Mouse (Mus musculus) midbrain, postnatal 0 days (tissue): ENCODE measurements around the gene Lrrc8b. TPM values are rescaled to one million over a fixed set of nuclear protein-coding genes. Genes with fewer than 3 reads are reported as not detected.

Experiments
- ATAC-seq: fragments of 200-750 bp; cut with Nextera tagmentation; 2 replicates; pipeline ENCODE4 v1.8.0; 2017; ENCODE audit warnings: moderate number of reproducible peaks, mild to moderate bottlenecking, moderate TSS enrichment, moderate library complexity; ENCODE audit not compliant: low FRiP score
- DNase-seq: peaks from one replicate; pipeline ENCODE4 v3.0.0-alpha.2; 2015; ENCODE audit warnings: low spot score
- H3K27ac ChIP-seq: fragments of 300-500 bp; sonication (generic); 2 replicates; pipeline ENCODE4 v1.5.1; 2014; ENCODE audit warnings: low read depth, mild to moderate bottlenecking, low read length, mixed read lengths
- H3K27me3 ChIP-seq: fragments of 300-500 bp; sonication (generic); 2 replicates; pipeline ENCODE4 v1.6.1; 2014; ENCODE audit warnings: low read length, control low read depth, mixed read lengths; ENCODE audit not compliant: insufficient read depth
- H3K36me3 ChIP-seq: fragments of 300-500 bp; sonication (generic); 2 replicates; pipeline ENCODE4 v1.6.1; 2014; ENCODE audit warnings: low read length, control low read depth, mixed read lengths; ENCODE audit not compliant: insufficient read depth
- H3K4me1 ChIP-seq: fragments of 300-500 bp; sonication (generic); 2 replicates; pipeline ENCODE4 v1.6.1; 2014; ENCODE audit warnings: mild to moderate bottlenecking, control low read depth, antibody characterized with exemption, low read length, mixed read lengths; ENCODE audit not compliant: insufficient read depth
- H3K4me2 ChIP-seq: fragments of 300-500 bp; sonication (generic); 2 replicates; pipeline ENCODE4 v1.6.1; 2014; ENCODE audit warnings: low read depth, mild to moderate bottlenecking, low read length, mixed read lengths; ENCODE audit not compliant: poor library complexity, severe bottlenecking
- H3K4me3 ChIP-seq: fragments of 300-500 bp; sonication (generic); 2 replicates; pipeline ENCODE4 v1.5.1; 2014; ENCODE audit warnings: low read depth, mild to moderate bottlenecking, low read length, moderate library complexity
- H3K9ac ChIP-seq: fragments of 300-500 bp; sonication (generic); replicated peaks from 2 replicates; pipeline ENCODE4 v1.6.1; 2014; ENCODE audit warnings: mild to moderate bottlenecking, low read length, moderate library complexity, mixed read lengths; ENCODE audit not compliant: poor library complexity, severe bottlenecking
- H3K9me3 ChIP-seq: fragments of 300-500 bp; sonication (generic); 2 replicates; pipeline ENCODE4 v1.6.1; 2016; ENCODE audit warnings: low read length, control low read depth
- CTCF ChIP-seq: IDR thresholded peaks from 2 replicates; pipeline ENCODE4 v1.5.1; 2016; ENCODE audit warnings: antibody characterized with exemption, mild to moderate bottlenecking
- WGBS: fragments of 180-500 bp; shearing (Covaris S2); extraction: QIAGEN DNeasy Blood & Tissue Kit; methylation state at CpG from one replicate; pipeline ENCODE4 v1.1.7; 2014; 5-methylcytosine and 5-hydroxymethylcytosine counted together
- polyA plus RNA-seq: library from polyadenylated mRNA; unstranded; fragments of >200 nt; fragmentation: Nextera tagmentation; extraction: Ambion mirVana; gene quantifications from 2 replicates; pipeline ENCODE4 v1.2.1, GENCODE M21; 2015
- total RNA-seq: library from RNA; depleted of rRNA; stranded (reverse); fragments of >200 nt; gene quantifications from 2 replicates; pipeline ENCODE4 v1.2.3, GENCODE M21; 2014

Lrrc8b gene
- total and polyA plus RNA-seq, 2 experiments from 2014 or later, result 18.5 to 63.4 TPM

DNA sequence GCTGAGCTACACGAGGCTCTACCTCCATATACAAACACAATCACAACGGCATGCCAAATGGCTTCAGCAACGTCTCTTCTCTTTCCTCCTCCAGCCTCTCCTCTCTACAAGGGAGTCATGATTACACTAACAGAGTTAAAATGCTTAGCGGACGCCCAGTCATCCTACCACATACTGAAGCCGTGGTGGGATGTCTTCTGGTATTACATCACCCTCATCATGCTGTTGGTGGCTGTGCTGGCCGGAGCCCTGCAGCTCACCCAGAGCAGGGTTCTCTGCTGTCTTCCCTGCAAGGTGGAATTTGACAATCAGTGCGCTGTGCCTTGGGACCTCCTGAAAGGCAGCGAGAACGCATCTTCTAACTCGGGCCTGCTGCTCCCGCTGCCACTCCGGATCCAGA lies 64.1 kb downstream of the Lrrc8b start:
- H3K27me3 ChIP-seq, result no peaks in the 10 kb centered on the region
- peaks cover 14% of the 10 kb centered on the region; the same call in 1 of the 2 replicates for H3K9me3 ChIP-seq
- ATAC-seq, result no peak
- no peak overlapping the region for H3K4me2 ChIP-seq
- 91% methylated on average over 13 of the region's 13 CpGs for WGBS
- no peak for DNase-seq
- H3K4me3 ChIP-seq, result no peak overlapping the region
- H3K4me1 ChIP-seq, result no peaks in the 10 kb centered on the region
- no peak for TF ChIP-seq CTCF
- no peak overlapping the region for H3K9ac ChIP-seq
- peaks cover 34% of the 10 kb centered on the region for H3K36me3 ChIP-seq
- H3K27ac ChIP-seq, result no peak overlapping the region

DNA sequence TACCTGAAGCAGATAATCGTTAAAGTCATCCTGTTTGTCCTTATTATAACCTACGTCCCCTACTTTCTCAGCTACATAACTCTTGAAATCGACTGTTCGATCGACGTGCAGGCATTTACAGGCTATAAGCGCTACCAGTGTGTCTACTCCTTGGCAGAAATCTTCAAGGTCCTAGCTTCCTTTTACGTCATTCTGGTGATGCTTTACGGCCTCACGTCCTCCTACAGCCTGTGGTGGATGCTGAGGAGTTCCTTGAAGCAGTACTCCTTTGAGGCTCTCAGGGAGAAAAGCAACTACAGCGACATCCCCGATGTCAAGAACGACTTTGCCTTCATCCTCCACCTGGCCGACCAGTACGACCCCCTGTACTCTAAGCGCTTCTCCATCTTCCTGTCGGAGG lies 65.0 kb downstream of the Lrrc8b start:
- DNase-seq, result no peak
- Histone ChIP-seq H3K9me3 (peaks cover 14% of the 10 kb centered on the region; the same call in 1 of the 2 replicates), H3K27me3 (no peaks in the 10 kb centered on the region), H3K9ac (no peak overlapping the region), H3K4me3 (no peak overlapping the region), H3K27ac (no peak overlapping the region), H3K36me3 (peaks cover 40% of the 10 kb centered on the region), H3K4me2 (no peak overlapping the region), H3K4me1 (no peaks in the 10 kb centered on the region)
- no peak for TF ChIP-seq CTCF
- WGBS, result 97% methylated on average over 17 of the region's 17 CpGs
- ATAC-seq, result no peak

DNA sequence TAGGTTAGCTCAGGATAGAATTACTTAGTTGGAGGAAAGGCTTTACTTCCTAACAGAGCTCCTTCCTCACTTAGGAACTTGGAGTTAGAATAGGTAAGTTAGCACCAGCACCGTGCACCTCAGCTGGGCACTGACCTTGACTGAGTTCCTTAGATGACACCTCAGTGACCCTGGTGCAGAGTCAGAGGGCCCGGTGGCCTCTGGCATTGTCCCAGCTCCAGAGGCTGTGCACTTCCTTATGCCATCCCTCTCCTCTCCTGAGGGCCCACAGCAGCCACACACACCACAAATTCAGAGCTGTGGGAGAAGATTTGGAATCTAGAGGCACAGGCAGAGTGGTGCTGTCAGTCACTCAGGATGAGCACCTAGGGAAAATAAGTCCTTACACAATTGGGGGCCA lies 68.1 kb downstream of the Lrrc8b start:
- Histone ChIP-seq H3K9me3 (peaks cover 14% of the 10 kb centered on the region; the same call in 1 of the 2 replicates), H3K9ac (no peak overlapping the region), H3K4me2 (no peak overlapping the region), H3K36me3 (peaks cover 44% of the 10 kb centered on the region), H3K4me3 (no peak overlapping the region), H3K27ac (no peak overlapping the region), H3K27me3 (no peaks in the 10 kb centered on the region), H3K4me1 (no peaks in the 10 kb centered on the region)
- no peak for DNase-seq
- WGBS, result 87% methylated on average over 2 of the region's 2 CpGs
- no peak for ATAC-seq
- no peak for TF ChIP-seq CTCF

DNA sequence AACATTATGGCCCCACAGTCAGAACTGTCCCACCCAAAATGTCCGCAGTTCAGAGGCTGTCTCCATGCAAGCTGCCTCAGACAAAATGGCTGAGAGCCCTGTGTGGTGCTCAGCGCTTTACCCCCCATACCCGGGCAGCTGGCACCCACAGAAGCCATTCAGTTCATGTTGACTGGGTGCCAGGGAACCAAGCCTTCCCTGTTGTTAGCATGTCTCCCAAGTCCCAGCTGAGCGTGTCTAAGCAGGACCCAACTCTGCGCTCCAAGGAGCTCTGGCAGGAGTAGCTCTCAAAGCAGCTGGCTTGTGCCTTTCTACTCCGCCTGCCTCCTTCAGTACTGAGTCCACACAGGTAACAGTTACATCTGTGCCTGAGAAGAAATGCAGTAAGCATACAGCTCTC lies 68.7 kb downstream of the Lrrc8b start:
- ATAC-seq (no peak), DNase-seq (peak; percentile 48)
- Histone ChIP-seq H3K4me3 (no peak overlapping the region), H3K9me3 (peaks cover 14% of the 10 kb centered on the region; the same call in 1 of the 2 replicates), H3K4me1 (no peaks in the 10 kb centered on the region), H3K27me3 (no peaks in the 10 kb centered on the region), H3K4me2 (no peak overlapping the region), H3K27ac (no peak overlapping the region), H3K9ac (no peak overlapping the region), H3K36me3 (peaks cover 44% of the 10 kb centered on the region)
- no peak for TF ChIP-seq CTCF
- WGBS, result 84% methylated on average over 6 of the region's 6 CpGs

DNA sequence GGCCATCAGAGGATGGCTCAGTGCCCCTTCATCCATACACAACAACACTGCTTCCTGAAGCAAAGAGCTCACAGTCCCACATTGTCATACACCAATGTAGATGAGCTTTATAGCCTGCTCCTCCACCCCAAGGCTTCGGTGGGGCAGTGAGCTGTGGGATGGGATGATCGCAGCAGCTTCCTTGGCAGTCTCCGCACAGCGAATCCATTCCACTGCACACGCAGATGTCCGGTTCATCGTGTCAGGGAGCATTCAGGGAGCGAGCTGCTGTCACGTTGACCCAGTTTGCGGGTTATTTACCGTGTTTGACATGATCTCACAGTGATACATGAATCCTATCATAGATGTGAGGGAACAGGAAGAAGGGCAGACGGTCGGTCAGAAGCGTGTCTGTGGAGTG lies 69.3 kb downstream of the Lrrc8b start:
- DNase-seq, result peak; percentile 35
- 95% methylated on average over 14 of the region's 14 CpGs for WGBS
- ATAC-seq, result no peak

DNA sequence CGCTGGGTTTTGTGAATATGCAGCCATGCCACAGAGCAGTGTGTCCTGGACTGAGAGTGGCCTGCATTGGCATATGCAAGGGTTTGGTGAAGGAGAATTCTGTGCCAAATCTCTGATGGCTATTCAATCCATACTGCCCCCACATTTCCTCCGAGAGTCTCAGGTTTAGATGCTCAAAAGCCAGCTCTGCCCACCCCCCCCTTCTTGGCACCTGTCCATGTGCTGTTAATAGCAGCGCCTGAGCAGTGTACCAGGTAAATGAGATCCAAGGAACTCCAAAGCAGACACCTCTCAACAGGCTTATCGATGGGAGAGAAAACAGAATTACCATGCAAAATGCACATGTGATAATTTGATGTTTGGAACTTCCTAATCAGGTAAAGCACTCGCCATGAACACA lies 74.6 kb downstream of the Lrrc8b start:
- H3K4me3 ChIP-seq, result no peak overlapping the region
- 81% methylated on average over 5 of the region's 5 CpGs for WGBS
- H3K9ac ChIP-seq, result no peak overlapping the region
- no peaks in the 10 kb centered on the region for H3K27me3 ChIP-seq
- H3K4me1 ChIP-seq, result peaks cover 13% of the 10 kb centered on the region; the same call in 1 of the 2 replicates
- H3K9me3 ChIP-seq, result no peaks in the 10 kb centered on the region
- no peak overlapping the region for H3K27ac ChIP-seq
- DNase-seq (no peak), ATAC-seq (no peak)
- H3K36me3 ChIP-seq, result 0 out of 2 replicates have a peak, but pooled peaks cover 6% of the 10 kb centered on the region
- TF ChIP-seq CTCF, result no peak
- H3K4me2 ChIP-seq, result no peak overlapping the region

More for the DNA sequence above, 69.3 kb downstream of the Lrrc8b start:
- Histone ChIP-seq H3K9ac (no peak overlapping the region), H3K27ac (no peak overlapping the region), H3K4me1 (no peaks in the 10 kb centered on the region), H3K36me3 (peaks cover 37% of the 10 kb centered on the region), H3K4me3 (no peak overlapping the region), H3K9me3 (peaks cover 13% of the 10 kb centered on the region; the same call in 1 of the 2 replicates), H3K27me3 (no peaks in the 10 kb centered on the region), H3K4me2 (no peak overlapping the region)
- TF ChIP-seq CTCF, result no peak
